Mouse (Mus musculus) testis, adult 2 months (tissue): ENCODE measurements around the gene Rsph6a. TPM values are rescaled to one million over a fixed set of nuclear protein-coding genes. Genes with fewer than 3 reads are reported as not detected.

ENCODE experiments used
- H3K27ac ChIP-seq: fragments of 200-500 bp; 2 replicates; pipeline ENCODE4 v1.5.1; 2012; ENCODE audit warnings: low read depth, low read length; ENCODE audit not compliant: control insufficient read depth, insufficient read depth
- H3K27me3 ChIP-seq: fragments of 200-500 bp; 2 replicates; pipeline ENCODE4 v1.6.1; 2012; ENCODE audit warnings: mild to moderate bottlenecking, low read length, moderate library complexity; ENCODE audit not compliant: control insufficient read depth, insufficient read depth
- H3K36me3 ChIP-seq: fragments of 200-500 bp; 2 replicates; pipeline ENCODE4 v1.6.1; 2012; ENCODE audit warnings: mild to moderate bottlenecking, low read length; ENCODE audit not compliant: control insufficient read depth, insufficient read depth
- H3K4me1 ChIP-seq: fragments of 200-500 bp; 2 replicates; pipeline ENCODE4 v1.6.1; 2012; ENCODE audit warnings: low read length; ENCODE audit not compliant: control insufficient read depth, insufficient read depth
- H3K4me3 ChIP-seq: fragments of 200-500 bp; 2 replicates; pipeline ENCODE4 v1.5.1; 2012; ENCODE audit warnings: low read depth, mild to moderate bottlenecking, low read length, moderate library complexity, mixed read lengths; ENCODE audit not compliant: control insufficient read depth
- CTCF ChIP-seq: fragments of 200-500 bp; IDR thresholded peaks from 2 replicates; pipeline ENCODE4 v1.5.1; 2012; ENCODE audit warnings: low read depth, mild to moderate bottlenecking, inconsistent platforms, low read length, moderate library complexity; ENCODE audit not compliant: control insufficient read depth, insufficient read depth, insufficient replicate concordance
- POLR2A ChIP-seq: fragments of 200-500 bp; IDR thresholded peaks from 2 replicates; pipeline ENCODE4 v1.6.1; 2012; ENCODE audit warnings: low read depth, mild to moderate bottlenecking, inconsistent platforms, low read length, moderate library complexity; ENCODE audit not compliant: control insufficient read depth
- polyA plus RNA-seq: library from polyadenylated mRNA; depleted of rRNA; stranded (reverse); fragments of >200 nt; gene quantifications from 2 replicates; pipeline ENCODE4 v1.2.3, GENCODE M21; 2012

Gene Rsph6a
- polyA plus RNA-seq, 1 experiment: 226 TPM

DNA sequence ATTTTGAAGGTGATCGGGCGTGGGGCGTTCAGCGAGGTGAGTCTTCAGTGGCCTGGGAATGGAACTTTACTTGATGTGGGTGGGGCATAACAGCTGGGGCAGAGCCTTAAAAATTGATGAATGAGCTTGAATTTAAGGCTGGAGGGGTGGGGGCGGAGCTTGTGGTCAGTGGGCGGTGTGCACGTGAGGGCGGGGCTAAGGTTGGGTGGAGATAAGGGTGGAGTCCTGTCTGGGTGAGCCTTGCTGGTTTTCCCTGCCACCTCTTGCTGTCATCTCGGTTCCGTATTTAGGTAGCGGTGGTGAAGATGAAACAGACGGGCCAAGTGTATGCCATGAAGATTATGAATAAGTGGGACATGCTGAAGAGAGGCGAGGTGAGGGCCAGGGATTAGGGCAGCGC is 31.6 kb downstream of the Rsph6a start:
- no peak for TF ChIP-seq POLR2A
- TF ChIP-seq CTCF: no peak
- H3K27ac ChIP-seq: no peak overlapping the region
- H3K4me3 ChIP-seq: no peak overlapping the region
- peaks cover 20% of the 10 kb centered on the region for H3K4me1 ChIP-seq
- H3K36me3 ChIP-seq: no peaks in the 10 kb centered on the region; the same call in 1 of the 2 replicates
- no peaks in the 10 kb centered on the region for H3K27me3 ChIP-seq

DNA sequence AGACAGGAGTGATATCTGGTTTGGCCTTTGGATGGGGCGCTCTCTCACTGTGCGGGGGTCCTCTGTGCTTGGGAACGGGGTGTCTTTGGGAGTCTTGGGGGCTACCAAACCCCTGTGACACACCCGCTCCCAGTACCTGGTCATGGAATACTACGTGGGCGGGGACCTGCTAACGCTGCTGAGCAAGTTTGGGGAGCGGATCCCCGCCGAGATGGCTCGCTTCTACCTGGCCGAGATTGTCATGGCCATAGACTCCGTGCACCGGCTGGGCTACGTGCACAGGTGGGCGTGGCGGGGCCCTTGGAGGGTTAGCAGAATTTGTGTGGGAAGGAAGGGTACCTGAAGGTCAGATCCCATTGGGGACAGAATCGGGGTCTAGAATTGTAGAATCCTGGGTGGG is 32.3 kb downstream of the Rsph6a start:
- TF ChIP-seq CTCF: no peak
- no peak for TF ChIP-seq POLR2A
- Histone ChIP-seq H3K27ac (no peak overlapping the region), H3K36me3 (no peaks in the 10 kb centered on the region; the same call in 1 of the 2 replicates), H3K27me3 (no peaks in the 10 kb centered on the region), H3K4me1 (peaks cover 27% of the 10 kb centered on the region), H3K4me3 (no peak overlapping the region)

DNA sequence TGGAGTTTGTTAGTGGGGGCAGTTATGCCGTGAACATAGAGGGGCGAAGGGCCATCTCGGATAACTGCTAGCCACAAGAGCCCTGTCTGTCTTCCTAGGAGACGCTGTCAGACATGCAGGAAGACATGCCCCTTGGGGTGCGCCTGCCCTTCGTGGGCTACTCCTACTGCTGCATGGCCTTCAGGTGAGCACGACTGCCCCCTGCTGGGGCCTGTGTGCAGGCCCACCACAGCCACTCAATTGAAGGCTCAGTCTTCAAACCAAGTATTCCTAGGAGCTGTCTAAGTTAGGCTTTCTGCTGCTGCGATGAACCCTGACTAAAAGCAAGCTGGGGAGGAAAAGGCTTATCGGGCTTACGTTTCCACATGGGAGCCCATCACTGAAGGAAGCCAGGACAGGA is 34.3 kb downstream of the Rsph6a start:
- Histone ChIP-seq H3K4me1 (peaks cover 45% of the 10 kb centered on the region), H3K27me3 (no peaks in the 10 kb centered on the region), H3K27ac (no peak overlapping the region), H3K36me3 (no peaks in the 10 kb centered on the region; the same call in 1 of the 2 replicates), H3K4me3 (no peak overlapping the region)
- TF ChIP-seq CTCF: peak; percentile 56; the same call in 1 of the 2 replicates
- no peak for TF ChIP-seq POLR2A

DNA sequence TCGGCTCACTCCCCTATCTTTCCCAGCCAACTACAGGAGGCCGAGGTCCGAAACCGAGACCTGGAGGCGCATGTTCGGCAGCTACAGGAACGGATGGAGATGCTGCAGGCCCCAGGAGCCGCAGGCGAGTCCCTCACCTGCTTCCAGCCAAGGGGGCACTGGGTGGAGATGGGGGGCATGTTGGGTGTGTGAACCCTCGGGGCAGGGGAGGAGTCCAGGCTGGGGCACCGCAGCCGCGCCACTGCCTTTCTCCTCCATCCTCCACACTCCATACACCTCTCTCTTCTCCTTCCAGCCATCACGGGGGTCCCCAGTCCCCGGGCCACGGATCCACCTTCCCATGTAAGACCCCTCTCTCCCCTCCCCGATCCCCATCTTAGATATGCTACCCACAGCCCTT is 37.4 kb downstream of the Rsph6a start:
- peaks cover 51% of the 10 kb centered on the region for H3K4me1 ChIP-seq
- H3K36me3 ChIP-seq: no peaks in the 10 kb centered on the region; the same call in 1 of the 2 replicates
- TF ChIP-seq CTCF: no peak
- TF ChIP-seq POLR2A: no peak

DNA sequence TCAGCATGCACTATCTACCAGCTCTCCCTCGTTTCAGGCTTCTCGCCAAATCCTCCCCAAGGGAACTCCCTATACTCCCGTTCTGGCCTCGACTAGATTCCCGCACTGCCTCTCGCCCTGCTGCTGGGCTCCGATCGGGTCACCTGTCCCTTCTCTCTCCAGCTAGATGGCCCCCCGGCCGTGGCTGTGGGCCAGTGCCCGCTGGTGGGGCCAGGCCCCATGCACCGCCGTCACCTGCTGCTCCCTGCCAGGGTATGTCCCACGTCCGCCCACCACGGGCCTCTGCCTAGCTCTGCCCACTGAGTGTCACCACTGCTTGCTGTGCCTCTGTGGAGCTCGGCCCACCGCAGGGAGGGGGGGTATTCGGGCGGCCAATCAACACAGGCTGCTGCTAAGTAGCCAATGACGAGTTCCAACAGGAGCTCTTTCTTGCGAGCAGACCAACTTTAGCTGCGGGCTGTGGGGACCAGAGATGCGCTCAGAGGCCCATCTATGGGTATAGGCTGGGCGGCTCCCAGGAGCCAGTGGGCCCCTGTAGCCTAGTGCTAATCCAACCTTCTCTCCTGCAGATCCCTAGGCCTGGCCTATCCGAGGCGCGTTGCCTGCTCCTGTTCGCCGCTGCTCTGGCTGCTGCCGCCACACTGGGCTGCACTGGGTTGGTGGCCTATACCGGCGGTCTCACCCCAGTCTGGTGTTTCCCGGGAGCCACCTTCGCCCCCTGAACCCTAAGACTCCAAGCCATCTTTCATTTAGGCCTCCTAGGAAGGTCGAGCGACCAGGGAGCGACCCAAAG is 38.1 kb downstream of the Rsph6a start:
- no peak for TF ChIP-seq POLR2A
- no peak for TF ChIP-seq CTCF
- H3K27ac ChIP-seq: peak overlapping the region; percentile 5; the same call in 1 of the 2 replicates
- H3K4me1 ChIP-seq: peaks cover 48% of the 10 kb centered on the region
- no peaks in the 10 kb centered on the region for H3K27me3 ChIP-seq
- H3K36me3 ChIP-seq: no peaks in the 10 kb centered on the region; the same call in 1 of the 2 replicates
- H3K4me3 ChIP-seq: no peak overlapping the region; the same call in 1 of the 2 replicates

More for the DNA sequence above, 37.4 kb downstream of the Rsph6a start:
- H3K27me3 ChIP-seq: no peaks in the 10 kb centered on the region
- peak overlapping the region; percentile 15; the same call in 1 of the 2 replicates for H3K27ac ChIP-seq
- H3K4me3 ChIP-seq: no peak overlapping the region

DNA sequence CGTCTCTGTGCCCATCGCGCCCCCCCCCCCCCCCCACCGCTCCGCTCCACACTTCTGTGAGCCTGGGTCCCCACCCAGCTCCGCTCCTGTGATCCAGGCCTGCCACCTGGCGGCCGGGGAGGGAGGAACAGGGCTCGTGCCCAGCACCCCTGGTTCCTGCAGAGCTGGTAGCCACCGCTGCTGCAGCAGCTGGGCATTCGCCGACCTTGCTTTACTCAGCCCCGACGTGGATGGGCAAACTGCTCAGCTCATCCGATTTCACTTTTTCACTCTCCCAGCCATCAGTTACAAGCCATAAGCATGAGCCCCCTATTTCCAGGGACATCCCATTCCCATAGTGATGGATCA is 38.7 kb downstream of the Rsph6a start:
- peak overlapping the region; percentile 4 for H3K4me3 ChIP-seq
- H3K27me3 ChIP-seq: no peaks in the 10 kb centered on the region
- H3K36me3 ChIP-seq: no peaks in the 10 kb centered on the region; the same call in 1 of the 2 replicates
- TF ChIP-seq CTCF (peak; percentile 73), POLR2A (0 out of 2 replicates have a peak, but pooled peaks have one; percentile 22)
- peak overlapping the region; percentile 40 for H3K27ac ChIP-seq
- peaks cover 48% of the 10 kb centered on the region for H3K4me1 ChIP-seq

DNA sequence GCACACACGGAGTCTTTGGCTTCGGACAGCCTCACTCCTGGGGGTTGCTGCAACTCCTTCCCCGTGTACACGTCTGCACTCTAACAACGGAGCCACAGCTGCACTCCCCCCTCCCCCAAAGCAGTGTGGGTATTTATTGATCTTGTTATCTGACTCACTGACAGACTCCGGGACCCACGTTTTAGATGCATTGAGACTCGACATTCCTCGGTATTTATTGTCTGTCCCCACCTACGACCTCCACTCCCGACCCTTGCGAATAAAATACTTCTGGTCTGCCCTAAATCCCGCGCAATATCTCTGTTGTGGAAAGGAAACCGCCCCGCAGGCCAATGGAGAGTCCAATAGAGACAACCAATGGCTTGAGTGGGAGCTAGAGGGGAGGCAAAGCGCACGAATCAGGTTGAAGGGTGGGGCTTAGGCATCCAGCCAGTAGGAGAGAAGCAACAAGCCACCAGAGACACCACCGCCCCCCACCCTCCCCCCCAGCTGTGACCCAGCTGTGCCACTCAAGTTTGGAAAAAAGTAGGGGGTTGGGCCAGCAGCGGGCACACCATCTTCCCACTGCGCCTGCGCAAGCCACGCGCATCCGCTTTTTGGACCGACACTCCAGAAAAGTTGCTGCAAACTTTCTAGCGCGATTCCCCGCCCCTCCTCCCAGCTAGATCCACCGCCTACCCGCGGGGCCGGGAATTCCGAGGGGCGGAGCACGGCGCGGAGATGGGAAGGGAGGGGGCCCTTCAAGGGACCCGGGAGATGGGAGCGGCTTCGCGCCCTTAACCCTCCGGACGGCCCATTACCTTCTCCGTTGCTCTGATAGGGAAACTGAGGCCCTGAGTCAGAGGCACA is 39.3 kb downstream of the Rsph6a start:
- Histone ChIP-seq H3K4me1 (peaks cover 48% of the 10 kb centered on the region), H3K36me3 (no peaks in the 10 kb centered on the region; the same call in 1 of the 2 replicates)

More for the DNA sequence above, 39.3 kb downstream of the Rsph6a start:
- Histone ChIP-seq H3K27ac (peak overlapping the region; percentile 62), H3K4me3 (peak overlapping the region; percentile 73), H3K27me3 (no peaks in the 10 kb centered on the region)
- peak; percentile 42; the same call in 1 of the 2 replicates for TF ChIP-seq POLR2A
- TF ChIP-seq CTCF: no peak
